8 mouse cellular contexts compared by ENCODE assay signal in genomic region chr1:75381482-75382355, GRCm38 (mm10). TPM values are rescaled to one million over a fixed set of nuclear protein-coding genes. Genes with fewer than 3 reads are reported as not detected.
DNase-seq lines count a peak whose midpoint lies in the region; ATAC-seq and TF ChIP-seq lines count a peak whose summit lies in the region.

No protein-coding gene starts in this region.

- peaks cover 4% of the 10 kb centered on the region for H3K27me3 ChIP-seq in forebrain, embryonic 15.5 days
- no peaks in the 10 kb centered on the region for H3K27me3 ChIP-seq in kidney, postnatal 0 days (ENCODE audit: insufficient read depth, low read length)
- peaks cover 35% of the 10 kb centered on the region for H3K27me3 ChIP-seq in midbrain, embryonic 13.5 days

- 1% methylated on average over 43 of the region's 60 CpGs for WGBS in forebrain, embryonic 15.5 days
- WGBS in kidney, postnatal 0 days, result 9% methylated on average over 38 of the region's 60 CpGs
- WGBS in midbrain, embryonic 13.5 days, result 3% methylated on average over 29 of the region's 60 CpGs

- H3K36me3 ChIP-seq in forebrain, embryonic 15.5 days, result no peaks in the 10 kb centered on the region
- H3K36me3 ChIP-seq in kidney, postnatal 0 days (ENCODE audit: insufficient read depth, low read length), result no peaks in the 10 kb centered on the region
- no peaks in the 10 kb centered on the region for H3K36me3 ChIP-seq in midbrain, embryonic 13.5 days

- no peak for DNase-seq in cerebellum, postnatal 4 days (ENCODE audit: low spot score in 2 of 2)
- DNase-seq in urinary bladder, postnatal 25 days (ENCODE audit: low spot score), result peak; percentile 25
- no peak for DNase-seq in urinary bladder, postnatal 4 days (ENCODE audit: low spot score in 2 of 2)
- DNase-seq in kidney, postnatal 0 days (ENCODE audit: low spot score), result peak; percentile 58
- no peak for DNase-seq in spleen, postnatal 4 days (ENCODE audit: low spot score in 2 of 2)

- H3K9ac ChIP-seq in forebrain, embryonic 15.5 days (replicated peaks), result peak overlapping the region; percentile 74
- H3K9ac ChIP-seq in kidney, postnatal 0 days (ENCODE audit: low read depth, low read length), result peak overlapping the region; percentile 69
- peak overlapping the region; percentile 89 for H3K9ac ChIP-seq in midbrain, embryonic 13.5 days (replicated peaks)

- H3K4me1 ChIP-seq in forebrain, embryonic 15.5 days, result peaks cover 36% of the 10 kb centered on the region
- peaks cover 2% of the 10 kb centered on the region; the same call in 1 of the 2 replicates for H3K4me1 ChIP-seq in kidney, postnatal 0 days (replicated peaks; ENCODE audit: insufficient read depth, low read length)
- peaks cover 51% of the 10 kb centered on the region for H3K4me1 ChIP-seq in midbrain, embryonic 13.5 days (replicated peaks)

- peak; percentile 38 for ATAC-seq in cerebellum, adult (ENCODE audit: insufficient number of reproducible peaks, low FRiP score, low TSS enrichment)
- ATAC-seq in forebrain, embryonic 15.5 days (replicated peaks), result peak; percentile 55
- peak; percentile 34 for ATAC-seq in kidney, postnatal 0 days (replicated peaks; ENCODE audit: low FRiP score, low read depth)
- peak; percentile 51 for ATAC-seq in midbrain, embryonic 13.5 days

- no peaks in the 10 kb centered on the region for H3K9me3 ChIP-seq in forebrain, embryonic 15.5 days
- no peaks in the 10 kb centered on the region for H3K9me3 ChIP-seq in kidney, postnatal 0 days (replicated peaks; ENCODE audit: low read length)
- no peaks in the 10 kb centered on the region for H3K9me3 ChIP-seq in midbrain, embryonic 13.5 days

- peak overlapping the region; percentile 97 for H3K4me2 ChIP-seq in forebrain, embryonic 15.5 days (replicated peaks)
- H3K4me2 ChIP-seq in kidney, postnatal 0 days (ENCODE audit: low read length), result peak overlapping the region; percentile 91
- H3K4me2 ChIP-seq in midbrain, embryonic 13.5 days (replicated peaks), result peak overlapping the region; percentile 98

- no peak; the same call in 1 of the 2 replicates for TF ChIP-seq CTCF in kidney, postnatal 0 days (IDR thresholded peaks at IDR 0.05; ENCODE audit: low read depth)

- H3K4me3 ChIP-seq in forebrain, embryonic 15.5 days, result peak overlapping the region; percentile 65
- peak overlapping the region; percentile 59 for H3K4me3 ChIP-seq in kidney, postnatal 0 days (replicated peaks; ENCODE audit: low read depth, low read length)
- H3K4me3 ChIP-seq in midbrain, embryonic 13.5 days (replicated peaks), result peak overlapping the region; percentile 74

- peak overlapping the region; percentile 25; the same call in 1 of the 2 replicates for H3K27ac ChIP-seq in forebrain, embryonic 15.5 days (replicated peaks)
- peak overlapping the region; percentile 71 for H3K27ac ChIP-seq in kidney, postnatal 0 days
- H3K27ac ChIP-seq in midbrain, embryonic 13.5 days, result peak overlapping the region; percentile 84

RNA-seq across cellular contexts. Expression of gene Speg, which starts 6.6 kb away (rescaled TPM):
- polyA plus RNA-seq in forebrain, embryonic 15.5 days (2015; fragmentation: Nextera tagmentation; extraction: Ambion mirVana), result 9.9 and 11.4 TPM in 2 replicates
- polyA plus RNA-seq in kidney, postnatal 0 days (2015; fragmentation: Nextera tagmentation; extraction: Ambion mirVana), result 40.1 and 44.3 TPM in 2 replicates
- 11.2 and 12.8 TPM in 2 replicates for polyA plus RNA-seq in midbrain, embryonic 13.5 days (2015; fragmentation: Nextera tagmentation; extraction: Ambion mirVana)

RNA-seq across cellular contexts. Expression of gene Des, which starts 21.6 kb away (rescaled TPM):
- polyA plus RNA-seq in forebrain, embryonic 15.5 days (2015; fragmentation: Nextera tagmentation; extraction: Ambion mirVana), result 1.0 and 1.2 TPM in 2 replicates
- polyA plus RNA-seq in kidney, postnatal 0 days (2015; fragmentation: Nextera tagmentation; extraction: Ambion mirVana), result 18.6 and 19.1 TPM in 2 replicates
- 0.84 and 1.1 TPM in 2 replicates for polyA plus RNA-seq in midbrain, embryonic 13.5 days (2015; fragmentation: Nextera tagmentation; extraction: Ambion mirVana)

RNA-seq across cellular contexts. Expression of gene Gmppa, which starts 54.0 kb away (rescaled TPM):
- polyA plus RNA-seq in forebrain, embryonic 15.5 days (2015; fragmentation: Nextera tagmentation; extraction: Ambion mirVana), result 62.3 and 77.8 TPM in 2 replicates
- 69.5 and 72.5 TPM in 2 replicates for polyA plus RNA-seq in kidney, postnatal 0 days (2015; fragmentation: Nextera tagmentation; extraction: Ambion mirVana)
- polyA plus RNA-seq in midbrain, embryonic 13.5 days (2015; fragmentation: Nextera tagmentation; extraction: Ambion mirVana), result 78.4 and 88.8 TPM in 2 replicates

Comparison
In these comparisons a context has a peak if more than half of its experiments do, and no peak if none do; other contexts are left out.
1. DNase-seq: peak in urinary bladder, postnatal 25 days (single experiment) and kidney, postnatal 0 days (single experiment); none in cerebellum, postnatal 4 days (0 of 2), urinary bladder, postnatal 4 days (0 of 2) and spleen, postnatal 4 days (0 of 2).
2. H3K27ac ChIP-seq: peak in every context shown above with its lines; median percentile 84 in midbrain, embryonic 13.5 days; 71 in kidney, postnatal 0 days; 25 in forebrain, embryonic 15.5 days.
3. Peak in every context shown above with its lines, with median percentiles within 50 percentile points of each other: ATAC-seq, H3K4me2 ChIP-seq, H3K4me3 ChIP-seq and H3K9ac ChIP-seq.